Mouse (Mus musculus) frontal cortex, postnatal 36 days (tissue): ENCODE measurements around the gene Gtf2h5.
A peak's percentile ranks its signal among the peaks of the same experiment; 100 is the strongest.

Source experiments
- DNase-seq, 2 experiments: peaks; one replicate each; pipeline ENCODE4 v3.0.0; 2022; ENCODE audit warnings: low spot score in 2 of 2

Gtf2h5 gene

DNA sequence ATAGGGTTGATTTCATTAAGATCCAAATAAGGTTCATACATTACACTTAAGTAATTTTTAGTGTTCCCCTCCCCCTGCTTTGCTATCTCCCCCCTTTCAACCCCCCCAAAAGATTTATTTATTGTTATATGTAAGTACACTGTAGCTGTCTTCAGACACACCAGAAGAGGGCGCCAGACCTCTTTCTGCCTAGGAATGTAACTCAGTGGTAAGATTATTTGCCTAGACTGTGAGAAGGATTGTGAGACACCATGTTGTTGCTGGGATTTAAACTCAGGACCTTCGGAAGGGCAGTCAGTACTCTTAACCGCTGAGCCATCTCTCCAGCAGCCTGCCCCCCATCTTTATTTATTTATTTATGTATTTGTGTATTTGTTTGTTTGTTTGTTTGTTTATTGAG is 31.4 kb downstream of the Gtf2h5 start:
- DNase-seq, result peak in 1 of 2 experiments; percentile 31

DNA sequence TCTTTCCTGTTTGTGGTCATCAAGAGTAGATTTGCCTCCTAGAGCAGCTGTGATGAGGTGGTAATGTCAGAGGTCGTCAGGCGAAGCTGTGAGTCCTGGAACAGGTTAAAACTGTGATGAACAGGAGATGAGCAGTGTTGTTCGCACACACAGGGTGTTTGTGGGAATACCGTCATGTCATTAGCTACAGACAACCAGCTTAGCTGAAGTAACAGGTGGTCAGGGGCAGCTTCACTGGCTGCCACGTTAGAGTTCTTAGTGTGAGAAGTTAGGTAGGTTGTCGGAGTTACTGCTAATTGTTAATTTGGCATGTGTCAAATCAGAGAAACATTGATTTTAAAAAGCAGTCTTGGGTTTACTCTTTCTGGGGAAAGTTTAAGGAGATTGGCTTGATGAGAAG is 34.1 kb downstream of the Gtf2h5 start:
- DNase-seq, result no peak

DNA sequence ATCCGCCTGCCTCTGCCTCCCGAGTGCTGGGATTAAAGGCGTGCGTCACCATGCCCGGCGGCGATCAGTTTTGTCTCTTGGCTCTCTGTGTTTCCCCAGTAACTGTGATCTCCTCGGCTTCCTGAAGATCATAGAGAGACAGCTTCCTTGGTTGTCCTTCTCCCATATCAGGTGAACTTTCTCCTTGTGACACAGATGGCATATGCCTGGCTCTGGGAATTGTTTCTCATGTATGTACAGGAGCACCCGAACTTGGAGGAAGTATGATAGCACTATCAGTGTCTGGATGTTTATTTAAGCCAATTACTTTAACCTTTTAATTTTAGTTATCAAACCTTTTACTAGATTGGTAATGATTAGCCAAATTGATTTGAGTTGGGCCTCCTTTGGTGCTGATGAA is 35.5 kb downstream of the Gtf2h5 start:
- no peak for DNase-seq

DNA sequence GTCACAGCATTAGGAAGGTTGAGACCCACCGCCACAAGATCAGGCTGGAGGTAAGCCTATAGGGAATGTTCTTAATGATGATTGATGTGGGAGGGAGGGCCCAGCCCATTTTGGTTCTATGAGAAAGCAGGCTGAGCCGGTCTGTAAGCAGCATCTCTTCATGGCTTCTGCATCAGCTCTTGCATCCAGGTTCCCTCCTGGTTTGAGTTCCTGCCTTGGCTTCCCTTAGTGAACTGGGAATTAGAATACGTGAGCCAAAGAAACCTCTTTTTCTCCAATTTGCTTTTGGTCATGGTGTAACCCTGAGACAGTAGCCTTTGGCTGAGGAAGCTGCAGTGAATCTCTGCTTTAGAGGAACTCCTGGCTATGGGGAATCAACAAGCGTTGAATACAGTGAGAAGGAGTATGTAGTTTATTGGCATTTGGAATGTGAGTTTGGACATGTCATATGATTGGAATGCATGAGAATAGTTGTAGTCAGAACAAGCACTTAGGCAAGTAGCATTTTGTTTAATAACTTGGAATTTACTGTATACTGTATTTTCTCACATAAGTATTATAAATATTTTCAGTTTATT is 37.7 kb downstream of the Gtf2h5 start:
- DNase-seq, result no peak

GRCm38 (mm10) chr17:6117917-6118316 is 38.3 kb downstream of the Gtf2h5 start:
- no peak for DNase-seq

- no peak for DNase-seq
Observed at GRCm38 (mm10) chr17:6118861-6119260, 39.3 kb downstream of the Gtf2h5 start.

- DNase-seq, result no peak
Observed at GRCm38 (mm10) chr17:6123776-6124175, 44.2 kb downstream of the Gtf2h5 start.

DNA sequence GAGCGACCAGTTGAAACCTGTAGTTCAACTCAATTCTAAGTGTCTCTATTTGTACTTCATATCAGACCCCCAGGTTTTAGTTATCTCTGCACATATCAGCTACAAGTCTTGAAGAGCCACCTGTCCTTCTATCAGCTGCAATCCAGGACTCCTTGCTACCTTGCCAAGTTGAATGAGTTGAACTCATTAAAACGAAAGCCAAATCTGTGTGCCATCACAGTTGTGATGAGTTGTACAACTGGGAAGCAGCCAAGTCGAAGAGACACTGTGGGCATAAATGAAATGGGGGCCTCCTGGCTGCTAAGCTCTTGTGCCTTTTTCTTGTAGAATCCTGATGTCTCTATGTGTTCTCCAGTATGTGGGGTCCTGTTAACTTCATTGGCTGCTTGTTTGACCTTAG is 45.9 kb downstream of the Gtf2h5 start:
- DNase-seq, result no peak

- DNase-seq, result no peak
Observed at GRCm38 (mm10) chr17:6128039-6128438, 48.5 kb downstream of the Gtf2h5 start.

DNA sequence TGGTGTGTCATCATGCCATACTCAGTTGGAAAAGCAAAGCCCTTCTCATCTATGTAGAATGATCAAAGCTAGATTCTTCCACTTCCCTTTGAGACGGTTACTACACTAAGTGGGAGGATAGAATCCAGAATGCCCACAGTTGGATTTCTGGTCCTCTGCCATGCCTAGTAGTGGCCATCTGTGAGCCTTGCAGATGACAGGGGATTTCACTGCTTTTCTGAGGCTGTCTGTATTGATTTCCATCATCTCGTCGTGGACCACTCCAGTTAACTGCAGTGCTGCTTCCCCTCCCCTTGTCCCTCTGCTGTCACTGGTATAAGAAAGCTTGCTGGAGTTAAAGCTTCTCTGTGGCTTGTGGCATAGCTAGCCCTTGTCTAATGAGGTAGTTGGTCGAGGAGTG is 49.8 kb downstream of the Gtf2h5 start:
- peak in 1 of 2 experiments; percentile 31 for DNase-seq

DNA sequence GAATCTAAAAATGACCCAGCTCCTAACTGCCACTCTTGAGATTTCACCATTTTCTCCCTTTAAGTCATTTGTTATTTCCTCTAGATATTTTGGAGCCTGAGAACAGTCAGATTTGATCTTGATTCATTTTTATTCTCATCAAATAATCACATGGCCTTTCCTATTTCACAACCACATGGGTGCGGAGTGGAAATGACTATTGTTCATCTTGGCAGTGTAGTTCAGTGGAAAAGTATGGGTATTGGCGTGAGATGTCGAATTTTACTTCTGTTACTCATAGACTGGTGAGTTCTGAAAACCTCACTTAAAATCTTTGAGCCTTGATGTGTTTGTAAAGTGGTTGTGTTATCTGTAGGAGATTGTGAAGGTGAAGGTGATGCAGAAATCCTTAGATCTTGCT is 51.5 kb downstream of the Gtf2h5 start:
- no peak for DNase-seq
